Mouse (Mus musculus) cortical plate, adult 2 months (tissue): ENCODE results near the gene Socs5. TPM values are rescaled to one million over a fixed set of nuclear protein-coding genes. Genes with fewer than 3 reads are reported as not detected.

ENCODE experiments used
- H3K27ac ChIP-seq: fragments of 200-500 bp; 2 replicates; pipeline ENCODE4 v1.5.1; 2012; ENCODE audit warnings: low read length, control low read depth, inconsistent platforms; ENCODE audit not compliant: insufficient read depth
- H3K4me1 ChIP-seq: fragments of 200-500 bp; 2 replicates; pipeline ENCODE4 v1.6.1; 2011; ENCODE audit warnings: low read length; ENCODE audit not compliant: control insufficient read depth, insufficient read depth
- H3K4me3 ChIP-seq: fragments of 200-500 bp; 2 replicates; pipeline ENCODE4 v1.5.1; 2011; ENCODE audit warnings: mild to moderate bottlenecking, low read length, control low read depth; ENCODE audit not compliant: insufficient read depth
- CTCF ChIP-seq: fragments of 200-500 bp; IDR thresholded peaks from 2 replicates; pipeline ENCODE4 v1.5.1; 2011; ENCODE audit warnings: mild to moderate bottlenecking, control low read depth, low read length; ENCODE audit not compliant: insufficient read depth; ENCODE audit errors: extremely low read depth
- POLR2A ChIP-seq: fragments of 200-500 bp; IDR thresholded peaks from 2 replicates; pipeline ENCODE4 v1.6.1; 2011; ENCODE audit warnings: mild to moderate bottlenecking, low read length, control low read depth; ENCODE audit not compliant: insufficient read depth; ENCODE audit errors: extremely low read depth
- polyA plus RNA-seq: library from polyadenylated mRNA; depleted of rRNA; stranded (reverse); fragments of >200 nt; gene quantifications from 2 replicates; pipeline ENCODE4 v1.2.3, GENCODE M21; 2012

Gene Socs5
- polyA plus RNA-seq, 1 experiment, result 64.1 TPM

- no peak overlapping the region for H3K4me3 ChIP-seq
- no peaks in the 10 kb centered on the region for H3K4me1 ChIP-seq
- no peak overlapping the region for H3K27ac ChIP-seq
- TF ChIP-seq POLR2A, result no peak
- no peak for TF ChIP-seq CTCF
Observed at GRCm38 (mm10) chr17:87158597-87158996, 51.1 kb downstream of the Socs5 start.

GRCm38 (mm10) chr17:87160270-87160669 lies 52.8 kb downstream of the Socs5 start:
- no peak for TF ChIP-seq CTCF
- TF ChIP-seq POLR2A, result no peak
- Histone ChIP-seq H3K4me1 (no peaks in the 10 kb centered on the region), H3K27ac (no peak overlapping the region), H3K4me3 (no peak overlapping the region)

- H3K4me1 ChIP-seq, result peaks cover 2% of the 10 kb centered on the region; the same call in 1 of the 2 replicates
- no peak overlapping the region for H3K27ac ChIP-seq
- TF ChIP-seq POLR2A, result no peak
- H3K4me3 ChIP-seq, result no peak overlapping the region
Observed at GRCm38 (mm10) chr17:87164312-87164922, 56.9 kb downstream of the Socs5 start.

- Histone ChIP-seq H3K27ac (no peak overlapping the region), H3K4me1 (peaks cover 3% of the 10 kb centered on the region; the same call in 1 of the 2 replicates), H3K4me3 (no peak overlapping the region)
- no peak for TF ChIP-seq POLR2A
- TF ChIP-seq CTCF, result no peak
Observed at GRCm38 (mm10) chr17:87167407-87167806, 59.9 kb downstream of the Socs5 start.

- peaks cover 3% of the 10 kb centered on the region; the same call in 1 of the 2 replicates for H3K4me1 ChIP-seq
- no peak for TF ChIP-seq CTCF
- no peak for TF ChIP-seq POLR2A
Observed at GRCm38 (mm10) chr17:87169076-87169475, 61.6 kb downstream of the Socs5 start.

GRCm38 (mm10) chr17:87170364-87170763 lies 62.9 kb downstream of the Socs5 start:
- Histone ChIP-seq H3K4me1 (peaks cover 3% of the 10 kb centered on the region; the same call in 1 of the 2 replicates), H3K27ac (no peak overlapping the region), H3K4me3 (no peak overlapping the region)
- TF ChIP-seq CTCF, result no peak
- no peak for TF ChIP-seq POLR2A

More at GRCm38 (mm10) chr17:87169076-87169475, 61.6 kb downstream of the Socs5 start:
- no peak overlapping the region for H3K4me3 ChIP-seq
- no peak overlapping the region for H3K27ac ChIP-seq

GRCm38 (mm10) chr17:87172031-87172430 lies 64.6 kb downstream of the Socs5 start:
- no peak overlapping the region for H3K4me3 ChIP-seq
- TF ChIP-seq CTCF (no peak), POLR2A (no peak)
- H3K4me1 ChIP-seq, result peaks cover 3% of the 10 kb centered on the region; the same call in 1 of the 2 replicates
- no peak overlapping the region for H3K27ac ChIP-seq

GRCm38 (mm10) chr17:87173966-87174365 lies 66.5 kb downstream of the Socs5 start:
- Histone ChIP-seq H3K4me3 (no peak overlapping the region), H3K4me1 (peaks cover 4% of the 10 kb centered on the region), H3K27ac (no peak overlapping the region)
- TF ChIP-seq POLR2A, result no peak
- no peak for TF ChIP-seq CTCF

GRCm38 (mm10) chr17:87174651-87175331 lies 67.3 kb downstream of the Socs5 start:
- Histone ChIP-seq H3K27ac (no peak overlapping the region), H3K4me1 (peaks cover 4% of the 10 kb centered on the region), H3K4me3 (no peak overlapping the region)
- TF ChIP-seq POLR2A (no peak), CTCF (no peak)
